Mouse (Mus musculus) limb, embryonic 13.5 days (tissue): Measurements from ENCODE around the gene Gm5788. TPM values are rescaled to one million over a fixed set of nuclear protein-coding genes. Genes with fewer than 3 reads are reported as not detected.

Experiments used
- ATAC-seq: fragments of 200-750 bp; cut with Nextera tagmentation; 2 replicates; pipeline ENCODE4 v1.8.0; 2017; ENCODE audit warnings: low read depth, moderate number of reproducible peaks, moderate TSS enrichment; ENCODE audit not compliant: low FRiP score
- H3K27ac ChIP-seq: fragments of 300-500 bp; sonication (generic); 2 replicates; pipeline ENCODE4 v1.5.1; 2015; ENCODE audit warnings: inconsistent platforms, mild to moderate bottlenecking, moderate library complexity
- H3K27me3 ChIP-seq: fragments of 300-500 bp; sonication (generic); 2 replicates; pipeline ENCODE4 v1.6.1; 2015; ENCODE audit warnings: mild to moderate bottlenecking, inconsistent platforms
- H3K36me3 ChIP-seq: fragments of 300-500 bp; sonication (generic); 2 replicates; pipeline ENCODE4 v1.6.1; 2015; ENCODE audit warnings: inconsistent platforms, mild to moderate bottlenecking, moderate library complexity
- H3K4me1 ChIP-seq: fragments of 300-500 bp; sonication (generic); 2 replicates; pipeline ENCODE4 v1.6.1; 2015; ENCODE audit warnings: inconsistent platforms
- H3K4me2 ChIP-seq: fragments of 300-500 bp; sonication (generic); replicated peaks from 2 replicates; pipeline ENCODE4 v1.6.1; 2015; ENCODE audit warnings: inconsistent platforms, mild to moderate bottlenecking, moderate library complexity
- H3K4me3 ChIP-seq: fragments of 300-500 bp; sonication (generic); 2 replicates; pipeline ENCODE4 v1.5.1; 2015; ENCODE audit warnings: moderate library complexity, mild to moderate bottlenecking, inconsistent platforms
- H3K9ac ChIP-seq: fragments of 300-500 bp; sonication (generic); 2 replicates; pipeline ENCODE4 v1.6.1; 2015; ENCODE audit warnings: mild to moderate bottlenecking, inconsistent platforms
- H3K9me3 ChIP-seq: fragments of 300-500 bp; sonication (generic); 2 replicates; pipeline ENCODE4 v1.6.1; 2016; ENCODE audit warnings: inconsistent platforms
- WGBS: fragments of 180-500 bp; shearing (Covaris S2); methylation state at CpG from one replicate; pipeline ENCODE4 v1.1.7; 2015; 5-methylcytosine and 5-hydroxymethylcytosine counted together
- polyA plus RNA-seq: library from polyadenylated mRNA; unstranded; fragments of >200 nt; fragmentation: Nextera tagmentation; extraction: Ambion mirVana; gene quantifications from 2 replicates; pipeline ENCODE4 v1.2.1, GENCODE M21; 2015

Gene Gm5788
- polyA plus RNA-seq, 1 experiment from 2014 or later, result not detected

DNA sequence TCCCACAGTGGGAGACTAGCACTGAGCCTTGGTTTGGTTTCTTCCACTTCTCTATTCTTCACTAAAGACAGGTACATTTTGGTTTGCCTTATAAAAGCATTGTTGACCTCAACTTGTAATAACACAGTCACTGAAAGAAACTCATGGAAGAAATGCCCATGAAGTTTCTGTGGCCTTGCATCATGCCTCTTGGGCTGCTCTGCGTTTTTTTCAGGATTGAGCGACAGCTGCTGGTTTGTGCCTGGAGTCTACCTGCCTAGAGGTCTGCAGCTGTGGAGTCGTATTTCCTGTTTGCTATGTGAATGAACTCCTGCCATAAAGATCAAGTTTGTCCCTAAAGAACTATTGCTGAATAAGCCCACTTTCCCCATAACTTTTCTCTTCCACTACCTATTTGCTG is 49.4 kb downstream of the Gm5788 start:
- Histone ChIP-seq H3K4me1 (no peaks in the 10 kb centered on the region), H3K27me3 (no peaks in the 10 kb centered on the region), H3K4me3 (no peak overlapping the region), H3K9ac (no peak overlapping the region), H3K36me3 (no peaks in the 10 kb centered on the region), H3K4me2 (no peak overlapping the region), H3K27ac (no peak overlapping the region), H3K9me3 (no peaks in the 10 kb centered on the region)
- no peak for ATAC-seq
- WGBS, result 78% methylated on average over 3 of the region's 3 CpGs

Other genes starting within 250 kb of the Gm5788 start
- 51.9 and 52.2 TPM in 2 replicates for gene Vipas39, start 228.5 kb upstream of the Gm5788 start, polyA plus RNA-seq
- 218 and 223 TPM in 2 replicates for gene Ahsa1, start 228.2 kb upstream of the Gm5788 start, polyA plus RNA-seq
- 1.4 and 1.5 TPM in 2 replicates for gene Ism2, start 195.0 kb upstream of the Gm5788 start, polyA plus RNA-seq
- 78.2 and 78.7 TPM in 2 replicates for gene Sptlc2, start 106.4 kb upstream of the Gm5788 start, polyA plus RNA-seq
- gene Slirp, start 50.8 kb upstream of the Gm5788 start, polyA plus RNA-seq, result 339 and 358 TPM in 2 replicates
- gene Alkbh1, start 50.7 kb upstream of the Gm5788 start, polyA plus RNA-seq, result 77.1 and 78.3 TPM in 2 replicates
- gene Snw1, start 22.4 kb upstream of the Gm5788 start, polyA plus RNA-seq, result 146 and 148 TPM in 2 replicates
- not detected in 2 replicates for gene Gm8300, start 19.6 kb downstream of the Gm5788 start, polyA plus RNA-seq
- not detected in 2 replicates for gene Oog1, start 108.0 kb downstream of the Gm5788 start, polyA plus RNA-seq
- not detected in 2 replicates for gene Gm4027, start 124.1 kb downstream of the Gm5788 start, polyA plus RNA-seq
- not detected in 2 replicates for gene Gm16381, start 149.9 kb downstream of the Gm5788 start, polyA plus RNA-seq